Mouse (Mus musculus) CD4-positive, CD25-positive, alpha-beta regulatory T cell, adult 2 months (primary cell): ENCODE data around the gene Mmp14.
A peak's percentile ranks its signal among the peaks of the same experiment; 100 is the strongest.

Experiments used
- DNase-seq: peaks from one replicate; pipeline ENCODE4 v3.0.0-alpha.2; 2012; ENCODE audit warnings: low read depth, low spot score

Gene Mmp14

GRCm38 (mm10) chr14:54431334-54432077, at the start of gene Mmp14:
Gene Mmp14, plus strand, starts transcription at chr14:54431612.
- DNase-seq, result peak; percentile 34

DNA sequence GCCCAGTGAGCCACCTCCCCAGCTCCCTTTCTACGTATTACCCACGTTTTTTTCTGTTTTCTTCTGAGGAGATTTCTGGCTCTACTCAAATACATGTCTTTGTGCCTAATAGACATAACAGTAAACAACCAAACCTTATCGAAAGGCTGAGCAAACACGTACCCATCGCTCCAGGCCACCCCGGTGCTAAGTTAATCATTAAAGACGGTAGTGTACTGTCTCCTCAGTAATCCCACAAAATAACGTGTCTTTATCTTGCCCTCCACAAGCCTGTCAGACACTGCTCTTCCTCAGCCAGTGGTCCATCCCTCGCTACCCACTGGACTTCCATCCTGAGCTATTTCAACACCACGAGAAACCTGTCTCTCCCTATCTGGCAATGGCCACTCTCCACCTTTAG, 49.6 kb upstream of the Mmp14 start:
- DNase-seq, result no peak

DNA sequence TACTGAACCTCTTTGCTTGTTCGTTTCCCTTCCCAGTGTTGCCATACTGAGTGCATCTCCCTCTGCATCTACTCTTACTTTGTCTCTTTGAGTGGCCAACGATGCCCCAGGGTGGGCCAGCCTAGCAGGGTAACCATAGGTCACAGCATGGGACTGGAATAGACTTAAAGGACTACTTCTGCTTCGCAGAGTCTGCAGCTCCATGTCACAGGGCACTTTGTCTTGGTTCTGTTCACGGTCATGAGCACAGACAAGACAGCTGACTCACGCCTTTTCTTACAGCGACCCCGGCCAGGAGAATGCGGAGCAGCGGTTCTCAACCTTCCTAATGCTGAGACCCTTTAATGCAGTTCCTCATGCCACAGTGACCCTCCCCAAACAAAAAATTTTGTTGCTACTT, 48.8 kb upstream of the Mmp14 start:
- no peak for DNase-seq

DNA sequence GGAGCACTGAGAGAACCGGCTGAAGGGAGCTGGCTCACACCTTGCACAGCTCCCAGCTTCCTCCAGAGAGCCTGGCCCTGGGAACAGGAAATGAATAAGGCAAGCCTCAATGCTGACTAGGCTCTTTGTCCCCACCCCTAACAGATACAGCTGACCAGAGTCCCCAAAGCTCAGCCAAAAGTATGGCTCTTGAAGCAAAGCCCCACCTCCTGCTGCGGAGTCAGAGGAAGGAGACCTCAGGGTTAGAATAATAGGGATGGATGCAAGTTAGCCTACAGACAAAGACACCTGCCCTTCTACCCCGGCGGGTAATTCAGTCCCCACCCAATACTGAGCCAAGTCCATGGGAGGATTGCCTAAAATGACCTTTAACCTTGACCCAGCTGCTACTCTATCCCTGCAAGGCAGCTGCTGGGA, 48.0 kb upstream of the Mmp14 start:
- DNase-seq, result no peak

DNA sequence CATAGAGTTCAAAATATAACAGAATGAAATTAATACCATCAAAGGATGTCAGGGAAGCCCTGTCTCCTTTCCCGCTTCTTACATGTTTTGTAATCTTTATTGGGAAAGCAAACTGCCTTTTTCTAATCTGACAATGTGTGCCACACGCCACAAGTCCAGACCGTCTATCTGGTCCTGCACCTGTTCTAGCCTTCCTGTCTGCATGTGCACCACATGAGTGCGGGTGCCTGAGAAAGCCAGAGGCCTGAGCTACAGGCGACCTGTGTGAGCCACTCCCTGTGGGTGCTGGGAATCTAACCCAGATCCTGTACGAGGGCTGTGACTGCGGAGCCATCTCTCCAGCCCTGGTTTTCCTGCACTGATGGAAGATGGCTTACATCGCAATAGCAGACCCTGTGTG, 47.0 kb upstream of the Mmp14 start:
- DNase-seq, result no peak

- DNase-seq, result no peak
Observed at GRCm38 (mm10) chr14:54385968-54386618, 45.3 kb upstream of the Mmp14 start.

- DNase-seq, result no peak
Observed at GRCm38 (mm10) chr14:54387546-54387945, 43.9 kb upstream of the Mmp14 start.

GRCm38 (mm10) chr14:54390843-54391242, 40.6 kb upstream of the Mmp14 start:
- DNase-seq, result no peak

- DNase-seq, result no peak
Observed at GRCm38 (mm10) chr14:54393794-54394193, 37.6 kb upstream of the Mmp14 start.

GRCm38 (mm10) chr14:54394309-54394708, 37.1 kb upstream of the Mmp14 start:
- no peak for DNase-seq

DNA sequence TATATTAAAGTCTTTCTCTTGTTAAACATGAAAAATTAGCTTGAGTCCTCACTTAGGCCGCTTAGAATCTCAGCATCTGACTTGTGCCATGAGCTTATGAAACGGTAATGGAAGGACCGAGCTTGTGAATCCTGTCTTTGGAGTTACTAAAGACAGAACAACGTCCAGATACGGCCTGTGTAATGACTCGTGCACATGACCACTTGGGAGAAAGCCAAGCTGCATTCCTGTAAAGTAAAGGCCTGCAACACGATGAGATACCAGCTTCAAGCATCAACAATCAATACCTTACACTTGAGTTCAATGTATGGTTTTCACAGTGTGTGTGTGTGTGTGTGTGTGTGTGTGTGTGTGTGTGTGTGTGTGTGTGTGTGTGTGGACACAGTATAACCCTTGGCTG, 34.7 kb upstream of the Mmp14 start:
- DNase-seq, result no peak

DNA sequence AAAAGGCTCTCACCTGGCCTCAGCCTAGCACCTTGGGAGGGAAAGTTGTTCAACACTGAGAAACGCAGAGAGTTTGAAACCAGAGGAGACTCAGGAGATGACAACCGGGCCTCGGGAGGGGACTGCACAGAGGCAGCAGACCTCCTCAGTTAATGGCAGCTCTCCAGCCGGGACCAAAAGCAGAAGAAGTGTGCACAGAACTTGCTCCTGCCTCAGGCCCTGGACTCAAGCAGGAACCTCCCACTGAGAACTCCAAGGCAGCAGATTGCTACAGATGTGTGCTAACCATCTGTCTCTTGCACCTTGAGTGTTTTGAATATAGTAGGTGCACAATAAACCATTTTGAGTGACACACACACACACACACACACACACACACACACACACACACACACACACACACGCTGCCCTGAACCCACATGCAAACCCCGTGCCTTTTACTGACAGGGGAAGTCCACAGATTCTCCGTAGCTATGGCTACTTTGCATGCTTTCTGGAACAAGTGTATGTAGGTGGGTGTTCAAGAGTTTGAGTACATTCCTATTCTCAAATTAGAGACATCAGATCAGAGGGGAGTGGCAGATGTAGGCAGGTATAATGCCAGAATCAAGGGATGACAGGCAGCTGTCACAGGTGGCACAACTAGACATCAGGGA, 33.4 kb upstream of the Mmp14 start:
- peak; percentile 64 for DNase-seq

DNA sequence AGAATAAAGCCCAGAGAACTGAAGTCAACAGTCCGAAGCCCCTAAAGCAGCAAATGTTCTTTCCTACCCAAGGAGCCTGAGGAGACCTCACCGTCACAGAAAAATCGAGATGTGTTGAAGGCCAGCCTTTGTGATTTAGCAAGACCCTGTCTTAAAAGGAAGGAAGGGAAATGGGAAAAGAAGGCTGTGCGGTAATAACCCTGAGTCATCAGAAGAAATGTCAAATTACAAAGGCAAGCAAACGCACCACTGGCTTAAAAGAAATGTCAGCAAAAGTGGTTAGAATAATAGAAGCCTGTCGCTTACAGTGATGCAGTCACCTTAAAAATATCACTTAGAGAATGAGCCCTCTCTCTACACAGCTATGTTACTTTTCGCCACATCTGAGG, 32.9 kb upstream of the Mmp14 start:
- peak; percentile 32 for DNase-seq

DNA sequence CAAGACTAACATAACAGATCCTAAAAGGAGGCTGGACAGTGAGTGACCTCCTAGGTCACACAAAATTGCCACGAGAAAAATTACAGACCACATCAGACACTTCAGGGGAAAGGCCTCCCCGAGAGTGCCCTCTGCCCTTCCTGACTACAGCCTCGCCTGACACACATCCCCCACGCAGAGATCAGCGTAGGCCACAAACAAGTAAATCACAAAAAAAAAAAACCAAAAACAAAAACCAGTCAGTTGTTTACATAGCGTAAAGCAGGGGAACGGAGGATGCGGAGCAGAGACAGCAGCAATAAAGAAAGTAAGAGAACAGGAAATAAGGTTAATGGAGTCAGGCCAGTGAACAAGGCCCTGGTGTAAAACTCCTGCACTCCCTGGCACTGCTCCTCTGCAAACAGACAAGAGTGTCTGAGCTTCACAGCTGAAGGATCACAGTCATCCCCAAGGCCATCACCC, 32.5 kb upstream of the Mmp14 start:
- DNase-seq, result peak; percentile 57

DNA sequence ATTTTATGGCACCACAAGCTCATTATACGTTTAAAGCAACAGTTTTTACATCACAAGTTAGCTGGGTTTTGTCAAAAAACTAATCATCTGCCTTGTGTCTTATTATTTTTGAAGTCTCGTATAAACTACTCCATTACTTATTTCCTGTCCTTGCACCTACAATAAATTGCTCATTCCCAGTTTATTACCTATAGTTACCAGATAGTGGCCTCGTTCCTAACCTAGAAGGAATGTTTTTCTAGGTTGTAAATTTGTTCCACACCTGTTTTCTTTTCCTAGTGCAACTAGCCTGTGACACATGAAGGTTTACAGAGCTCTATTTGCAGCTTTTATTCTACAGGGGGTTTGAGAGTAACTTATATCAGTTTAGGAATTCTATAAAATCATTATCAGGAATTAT, 29.7 kb upstream of the Mmp14 start:
- no peak for DNase-seq

- no peak for DNase-seq
Observed at GRCm38 (mm10) chr14:54408336-54409056, 22.9 kb upstream of the Mmp14 start.

DNA sequence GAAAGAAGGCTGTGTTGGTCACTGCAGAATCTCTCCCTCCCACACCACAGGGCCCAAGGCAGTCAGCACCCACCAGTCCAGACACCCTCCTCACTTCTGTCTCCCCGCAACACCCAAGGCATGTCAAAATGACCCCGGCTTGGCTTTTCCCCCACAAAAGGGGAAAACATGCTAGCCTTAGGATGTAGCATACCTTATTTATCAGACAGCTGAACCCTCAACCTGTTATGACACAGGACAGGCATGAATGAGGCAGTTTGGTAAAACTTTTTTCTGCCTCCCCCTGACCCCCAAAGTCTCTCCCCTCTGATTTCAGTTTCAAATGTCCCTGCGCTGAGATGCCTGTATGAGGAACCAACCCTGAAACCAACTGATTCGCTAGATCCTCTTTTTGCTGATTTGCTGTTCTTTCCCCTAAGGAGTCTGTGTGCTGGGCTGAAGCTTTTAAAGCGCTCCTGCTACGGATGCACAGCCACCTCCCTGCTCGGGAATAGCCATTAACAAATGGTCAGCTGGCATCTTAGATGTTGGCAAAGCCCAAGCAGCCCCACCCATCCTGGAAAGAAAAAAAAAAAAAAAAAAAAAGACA, 22.3 kb upstream of the Mmp14 start:
- no peak for DNase-seq

GRCm38 (mm10) chr14:54409980-54410810, 21.2 kb upstream of the Mmp14 start:
- no peak for DNase-seq

DNA sequence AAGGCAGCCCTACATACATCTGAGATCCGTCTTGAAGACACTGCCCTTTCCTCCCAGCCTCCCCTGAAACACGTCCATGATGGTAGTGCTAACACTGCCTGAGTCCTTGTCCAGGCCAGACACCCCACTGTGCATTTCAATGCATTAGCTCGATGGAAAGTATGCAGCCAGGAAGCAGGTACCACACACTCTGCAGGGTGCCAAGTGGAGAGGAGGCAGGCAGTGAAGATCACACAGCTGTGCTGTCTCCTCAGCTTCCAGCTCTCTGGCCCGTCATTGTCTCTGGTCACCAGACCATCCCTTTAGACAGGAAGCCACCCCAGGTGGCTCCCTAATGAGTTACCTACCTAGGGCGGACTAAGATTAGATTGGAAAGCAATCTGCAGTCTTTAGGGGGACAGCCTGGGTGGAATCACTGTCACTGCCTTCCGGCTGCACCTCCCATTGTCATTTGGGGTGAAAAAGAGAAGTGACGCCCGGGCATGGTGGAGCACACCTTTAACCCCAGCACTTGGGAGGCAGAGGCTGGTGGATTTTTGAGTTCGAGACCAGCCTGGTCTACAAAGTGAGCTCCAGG, 19.3 kb upstream of the Mmp14 start:
- DNase-seq, result no peak

DNA sequence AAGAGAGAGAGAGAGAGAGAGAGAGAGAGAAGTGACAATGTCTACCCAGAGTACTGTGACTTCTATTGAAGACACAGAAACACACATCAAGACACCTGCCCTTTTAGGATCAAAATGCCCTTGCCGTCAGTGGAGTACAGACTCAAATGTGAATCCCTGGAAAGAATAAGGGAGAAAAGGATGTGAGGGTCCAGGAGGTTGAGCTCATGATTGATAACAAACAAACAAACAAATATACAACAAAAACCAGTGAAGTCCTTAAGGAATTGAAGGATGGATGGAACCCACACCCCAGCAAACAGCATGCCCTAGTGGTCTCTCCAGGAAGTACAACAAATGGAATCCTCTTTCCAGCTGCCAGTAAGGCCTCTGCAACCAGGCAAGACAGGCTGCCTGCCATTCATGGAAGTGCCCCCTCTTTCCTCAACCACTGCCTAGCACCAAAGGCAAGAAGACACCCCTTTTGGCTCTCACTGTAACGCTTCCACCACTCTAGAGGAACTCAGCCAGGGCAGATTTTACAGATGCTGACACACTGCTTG, 18.7 kb upstream of the Mmp14 start:
- DNase-seq, result peak; percentile 66
